Mouse (Mus musculus) hindbrain, postnatal 0 days (tissue): ENCODE data around the gene Hat1. TPM values are rescaled to one million over a fixed set of nuclear protein-coding genes. Genes with fewer than 3 reads are reported as not detected.
"Not testable (repeated sequence)": the region's sequence is repeated elsewhere in the genome, so short reads cannot be mapped to it uniquely, and the experiment has no call there.

ENCODE experiments used
- ATAC-seq: fragments of 200-750 bp; cut with Nextera tagmentation; 2 replicates; pipeline ENCODE4 v1.8.0; 2017; ENCODE audit warnings: mild to moderate bottlenecking, moderate TSS enrichment, moderate library complexity
- DNase-seq: peaks from one replicate; pipeline ENCODE4 v3.0.0-alpha.2; 2015; ENCODE audit warnings: low spot score
- H3K27ac ChIP-seq: fragments of 300-500 bp; sonication (generic); 2 replicates; pipeline ENCODE4 v1.5.1; 2014; ENCODE audit warnings: mild to moderate bottlenecking
- H3K27me3 ChIP-seq: fragments of 300-500 bp; sonication (generic); 2 replicates; pipeline ENCODE4 v1.6.1; 2014; ENCODE audit warnings: low read length, mixed read lengths; ENCODE audit not compliant: insufficient read depth
- H3K36me3 ChIP-seq: fragments of 300-500 bp; sonication (generic); 2 replicates; pipeline ENCODE4 v1.6.1; 2014; ENCODE audit warnings: low read length, mixed read lengths; ENCODE audit not compliant: insufficient read depth
- H3K4me1 ChIP-seq: fragments of 300-500 bp; sonication (generic); 2 replicates; pipeline ENCODE4 v1.6.1; 2014; ENCODE audit warnings: antibody characterized with exemption, low read length, mixed read lengths; ENCODE audit not compliant: insufficient read depth
- H3K4me2 ChIP-seq: fragments of 300-500 bp; sonication (generic); 2 replicates; pipeline ENCODE4 v1.6.1; 2014; ENCODE audit warnings: low read depth, mild to moderate bottlenecking, low read length, moderate library complexity, mixed read lengths
- H3K4me3 ChIP-seq: fragments of 300-500 bp; sonication (generic); 2 replicates; pipeline ENCODE4 v1.5.1; 2014; ENCODE audit warnings: low read length
- H3K9ac ChIP-seq: fragments of 300-500 bp; sonication (generic); replicated peaks from 2 replicates; pipeline ENCODE4 v1.6.1; 2014; ENCODE audit warnings: mild to moderate bottlenecking, low read length, moderate library complexity, mixed read lengths
- H3K9me3 ChIP-seq: fragments of 300-500 bp; sonication (generic); 2 replicates; pipeline ENCODE4 v1.6.1; 2016; ENCODE audit warnings: low read length, mixed read lengths
- CTCF ChIP-seq: IDR thresholded peaks from 2 replicates; pipeline ENCODE4 v1.5.1; 2016; ENCODE audit warnings: antibody characterized with exemption, control low read depth, low read depth
- WGBS: fragments of 180-500 bp; shearing (Covaris S2); extraction: QIAGEN DNeasy Blood & Tissue Kit; methylation state at CpG from one replicate; pipeline ENCODE4 v1.1.7; 2014; 5-methylcytosine and 5-hydroxymethylcytosine counted together
- polyA plus RNA-seq: library from polyadenylated mRNA; unstranded; fragments of >200 nt; fragmentation: Nextera tagmentation; extraction: Ambion mirVana; gene quantifications from 2 replicates; pipeline ENCODE4 v1.2.1, GENCODE M21; 2015
- total RNA-seq: library from RNA; depleted of rRNA; stranded (reverse); fragments of >200 nt; gene quantifications from 2 replicates; pipeline ENCODE4 v1.2.3, GENCODE M21; 2014

Hat1 gene
- total and polyA plus RNA-seq, 2 experiments from 2014 or later = 21.9 to 44.4 TPM

GRCm38 (mm10) chr2:71366618-71367124 lies 22.1 kb upstream of the Hat1 start:
- H3K4me2 ChIP-seq = peak overlapping the region; percentile 75
- 0 out of 2 replicates have a peak, but pooled peaks cover 7% of the 10 kb centered on the region for H3K4me1 ChIP-seq
- peak overlapping the region; percentile 77 for H3K4me3 ChIP-seq
- 16% methylated on average over 9 of the region's 9 CpGs for WGBS
- H3K27ac ChIP-seq = peak overlapping the region; percentile 89
- ATAC-seq = 0 out of 2 replicates have a peak, but pooled peaks have one; percentile 3
- peak; percentile 33 for DNase-seq
- H3K9ac ChIP-seq = peak overlapping the region; percentile 75
- no peaks in the 10 kb centered on the region for H3K36me3 ChIP-seq
- H3K9me3 ChIP-seq = no peaks in the 10 kb centered on the region
- no peaks in the 10 kb centered on the region for H3K27me3 ChIP-seq
- TF ChIP-seq CTCF = no peak

GRCm38 (mm10) chr2:71367125-71367880 lies 21.5 kb upstream of the Hat1 start, which contains the start of gene Slc25a12:
Gene Slc25a12, minus strand, starts transcription at chr2:71367749.
- H3K27ac ChIP-seq = peak within 1 kb of the TSS; percentile 89
- peak; percentile 95 for DNase-seq
- no peaks in the 10 kb centered on the region for H3K9me3 ChIP-seq
- no peak for TF ChIP-seq CTCF
- peak within 1 kb of the TSS; percentile 75 for H3K4me2 ChIP-seq
- peak within 1 kb of the TSS; percentile 75 for H3K9ac ChIP-seq
- whole genome bisulfite sequencing = 1% methylated on average over 57 of the region's 57 CpGs
- peak; percentile 97 for ATAC-seq
- H3K27me3 ChIP-seq = no peaks in the 10 kb centered on the region
- no peaks in the 10 kb centered on the region for H3K36me3 ChIP-seq
- H3K4me1 ChIP-seq = 0 out of 2 replicates have a peak, but pooled peaks cover 7% of the 10 kb centered on the region
- H3K4me3 ChIP-seq = peak within 1 kb of the TSS; percentile 77

- H3K9me3 ChIP-seq = no peaks in the 10 kb centered on the region
- H3K27me3 ChIP-seq = no peaks in the 10 kb centered on the region
- H3K4me2 ChIP-seq = peak overlapping the region; percentile 75
- no peak overlapping the region for H3K9ac ChIP-seq
- H3K4me1 ChIP-seq = 0 out of 2 replicates have a peak, but pooled peaks cover 7% of the 10 kb centered on the region
- peak overlapping the region; percentile 77 for H3K4me3 ChIP-seq
- H3K27ac ChIP-seq = no peak overlapping the region
- 43% methylated on average over 8 of the region's 8 CpGs for WGBS
- no peaks in the 10 kb centered on the region for H3K36me3 ChIP-seq
- DNase-seq = no peak
- no peak for TF ChIP-seq CTCF
- no peak for ATAC-seq
Measured at GRCm38 (mm10) chr2:71368086-71368485, 20.7 kb upstream of the Hat1 start.

GRCm38 (mm10) chr2:71371790-71372189 lies 17.0 kb upstream of the Hat1 start:
- no peaks in the 10 kb centered on the region for H3K9me3 ChIP-seq
- TF ChIP-seq CTCF = no peak
- H3K27ac ChIP-seq = no peak overlapping the region
- H3K4me3 ChIP-seq = no peak overlapping the region
- 67% methylated on average over 5 of the region's 5 CpGs for WGBS
- H3K9ac ChIP-seq = no peak overlapping the region
- ATAC-seq (no peak), DNase-seq (no peak)
- no peaks in the 10 kb centered on the region for H3K36me3 ChIP-seq
- H3K4me1 ChIP-seq = no peaks in the 10 kb centered on the region
- no peak overlapping the region for H3K4me2 ChIP-seq
- H3K27me3 ChIP-seq = no peaks in the 10 kb centered on the region

- not testable (repeated sequence) for H3K4me2 ChIP-seq, ATAC-seq, H3K27me3 ChIP-seq, H3K4me3 ChIP-seq, H3K36me3 ChIP-seq, DNase-seq, H3K9ac ChIP-seq, H3K27ac ChIP-seq, H3K9me3 ChIP-seq, H3K4me1 ChIP-seq
- WGBS = 89% methylated on average over 4 of the region's 4 CpGs
Measured at GRCm38 (mm10) chr2:71372261-71372660, 16.5 kb upstream of the Hat1 start.

- no peak for TF ChIP-seq CTCF
- no peaks in the 10 kb centered on the region for H3K36me3 ChIP-seq
- DNase-seq (no peak), ATAC-seq (no peak)
- H3K4me1 ChIP-seq = no peaks in the 10 kb centered on the region
- WGBS = 76% methylated on average over 8 of the region's 8 CpGs
- no peak overlapping the region for H3K4me2 ChIP-seq
- H3K9ac ChIP-seq = no peak overlapping the region
- H3K4me3 ChIP-seq = no peak overlapping the region
- H3K27ac ChIP-seq = no peak overlapping the region
- no peaks in the 10 kb centered on the region for H3K9me3 ChIP-seq
- H3K27me3 ChIP-seq = no peaks in the 10 kb centered on the region
Measured at GRCm38 (mm10) chr2:71374275-71375155, 14.2 kb upstream of the Hat1 start.
